Comparison of ENCODE assay signal across 15 mouse cellular contexts in genomic region chr6:134086351-134086750, GRCm38 (mm10).
"Had no signal": no experiment of that assay in that cellular context is flagged by ENCODE, and none has a peak within 500 bp of the region (broad histone marks: within the 10 kb centered on the region; RNA-seq: fewer than 3 reads in every experiment).

No protein-coding gene starts in this region.

- DNase-seq: kidney, postnatal 10 days; kidney, postnatal 4 days; left cerebral cortex, postnatal 4 days; lung, adult 2 months; lung, postnatal 36 days; right cerebral cortex, postnatal 4 days; spleen, adult 18-20 months; thymus, adult 18-20 months; thymus, postnatal 25 days had no signal

- H3K27me3 ChIP-seq: liver, embryonic 15.5 days; midbrain, embryonic 15.5 days; neural tube, embryonic 12.5 days had no signal

- H3K27ac ChIP-seq: layer of hippocampus, adult 2 months; liver, embryonic 15.5 days; midbrain, embryonic 15.5 days; neural tube, embryonic 12.5 days had no signal

- H3K36me3 ChIP-seq: liver, embryonic 15.5 days; midbrain, embryonic 15.5 days; neural tube, embryonic 12.5 days had no signal

- H3K9ac ChIP-seq: liver, embryonic 15.5 days; midbrain, embryonic 15.5 days; neural tube, embryonic 12.5 days had no signal

- ATAC-seq: lung, postnatal 0 days; midbrain, embryonic 15.5 days had no signal

- H3K9me3 ChIP-seq: liver, embryonic 15.5 days; midbrain, embryonic 15.5 days; neural tube, embryonic 12.5 days had no signal

- H3K4me3 ChIP-seq: layer of hippocampus, adult 2 months; liver, embryonic 15.5 days; midbrain, embryonic 15.5 days; neural tube, embryonic 12.5 days had no signal

- H3K4me2 ChIP-seq: liver, embryonic 15.5 days; midbrain, embryonic 11.5 days; midbrain, embryonic 15.5 days; neural tube, embryonic 12.5 days had no signal

- H3K4me1 ChIP-seq: midbrain, embryonic 15.5 days; neural tube, embryonic 12.5 days had no signal
